Mouse (Mus musculus): ENCODE measurements around the gene Fmn2. TPM values are rescaled to one million over a fixed set of nuclear protein-coding genes. Genes with fewer than 3 reads are reported as not detected.

Gene Fmn2
- polyA plus RNA-seq, 1 experiment from 2014 or later: 7.5 TPM

- no peaks in the 10 kb centered on the region for H3K36me3 ChIP-seq
- 61% methylated on average over 6 of the region's 6 CpGs for WGBS
- H3K27me3 ChIP-seq: no peaks in the 10 kb centered on the region
- no peak overlapping the region for H3K9ac ChIP-seq
- no peaks in the 10 kb centered on the region for H3K9me3 ChIP-seq
- H3K4me3 ChIP-seq: no peak overlapping the region
- H3K27ac ChIP-seq: no peak overlapping the region
- ATAC-seq (ENCODE audit: low FRiP score): no peak
- no peaks in the 10 kb centered on the region for H3K4me1 ChIP-seq (replicated peaks)
- H3K4me2 ChIP-seq: no peak overlapping the region
Observed at GRCm38 (mm10) chr1:174637564-174638085, 136.0 kb downstream of the Fmn2 start.

- WGBS: 100% methylated on average over 1 of the region's 1 CpGs
Observed at GRCm38 (mm10) chr1:174640901-174641300, 139.3 kb downstream of the Fmn2 start.

GRCm38 (mm10) chr1:174643431-174644010 lies 141.9 kb downstream of the Fmn2 start:
- Histone ChIP-seq H3K27me3 (no peaks in the 10 kb centered on the region), H3K9ac (no peak overlapping the region), H3K9me3 (no peaks in the 10 kb centered on the region), H3K4me3 (no peak overlapping the region), H3K36me3 (no peaks in the 10 kb centered on the region), H3K4me2 (no peak overlapping the region), H3K4me1 (replicated peaks) (peaks cover 5% of the 10 kb centered on the region; the same call in 1 of the 2 replicates), H3K27ac (no peak overlapping the region)
- ATAC-seq (ENCODE audit: low FRiP score): no peak
- 71% methylated on average over 5 of the region's 5 CpGs for WGBS

More at GRCm38 (mm10) chr1:174640901-174641300, 139.3 kb downstream of the Fmn2 start:
- Histone ChIP-seq H3K9ac (no peak overlapping the region), H3K27me3 (no peaks in the 10 kb centered on the region), H3K9me3 (no peaks in the 10 kb centered on the region), H3K27ac (no peak overlapping the region), H3K36me3 (no peaks in the 10 kb centered on the region), H3K4me1 (replicated peaks) (peaks cover 5% of the 10 kb centered on the region; the same call in 1 of the 2 replicates), H3K4me3 (no peak overlapping the region), H3K4me2 (no peak overlapping the region)
- no peak for ATAC-seq (ENCODE audit: low FRiP score)

GRCm38 (mm10) chr1:174649421-174649826 lies 147.8 kb downstream of the Fmn2 start:
- 0 out of 2 replicates have a peak overlapping the region, but pooled peaks have one; percentile 18 for H3K27ac ChIP-seq
- no peak; the same call in 1 of the 2 replicates for ATAC-seq (ENCODE audit: low FRiP score)
- H3K4me3 ChIP-seq: no peak overlapping the region
- no peak overlapping the region for H3K9ac ChIP-seq
- WGBS: 33% methylated on average over 11 of the region's 11 CpGs
- H3K4me1 ChIP-seq (replicated peaks): 0 out of 2 replicates have a peak, but pooled peaks cover 7% of the 10 kb centered on the region
- H3K36me3 ChIP-seq: no peaks in the 10 kb centered on the region
- H3K9me3 ChIP-seq: no peaks in the 10 kb centered on the region
- H3K27me3 ChIP-seq: no peaks in the 10 kb centered on the region
- H3K4me2 ChIP-seq: no peak overlapping the region

- Histone ChIP-seq H3K9ac (no peak overlapping the region), H3K36me3 (no peaks in the 10 kb centered on the region), H3K4me1 (replicated peaks) (peaks cover 2% of the 10 kb centered on the region; the same call in 1 of the 2 replicates), H3K4me3 (no peak overlapping the region), H3K27me3 (no peaks in the 10 kb centered on the region), H3K27ac (no peak overlapping the region), H3K9me3 (no peaks in the 10 kb centered on the region), H3K4me2 (no peak overlapping the region)
- 66% methylated on average over 5 of the region's 5 CpGs for WGBS
- ATAC-seq (ENCODE audit: low FRiP score): no peak
Observed at GRCm38 (mm10) chr1:174654565-174654964, 152.9 kb downstream of the Fmn2 start.

GRCm38 (mm10) chr1:174655354-174655753 lies 153.7 kb downstream of the Fmn2 start:
- Histone ChIP-seq H3K4me3 (no peak overlapping the region), H3K36me3 (no peaks in the 10 kb centered on the region), H3K9ac (no peak overlapping the region), H3K27ac (no peak overlapping the region), H3K9me3 (no peaks in the 10 kb centered on the region), H3K27me3 (no peaks in the 10 kb centered on the region), H3K4me2 (no peak overlapping the region), H3K4me1 (replicated peaks) (no peaks in the 10 kb centered on the region; the same call in 1 of the 2 replicates)
- 60% methylated on average over 9 of the region's 9 CpGs for WGBS
- ATAC-seq (ENCODE audit: low FRiP score): no peak

GRCm38 (mm10) chr1:174656554-174656953 lies 154.9 kb downstream of the Fmn2 start:
- H3K9ac ChIP-seq: no peak overlapping the region
- H3K27ac ChIP-seq: no peak overlapping the region
- no peak overlapping the region for H3K4me2 ChIP-seq
- 96% methylated on average over 4 of the region's 4 CpGs for WGBS
- no peaks in the 10 kb centered on the region for H3K27me3 ChIP-seq
- H3K9me3 ChIP-seq: no peaks in the 10 kb centered on the region
- no peak overlapping the region for H3K4me3 ChIP-seq
- H3K36me3 ChIP-seq: no peaks in the 10 kb centered on the region
- no peak for ATAC-seq (ENCODE audit: low FRiP score)
- no peaks in the 10 kb centered on the region; the same call in 1 of the 2 replicates for H3K4me1 ChIP-seq (replicated peaks)

GRCm38 (mm10) chr1:174659459-174660223 lies 158.0 kb downstream of the Fmn2 start:
- no peak overlapping the region for H3K4me3 ChIP-seq
- ATAC-seq (ENCODE audit: low FRiP score): no peak
- H3K4me2 ChIP-seq: no peak overlapping the region
- H3K27ac ChIP-seq: no peak overlapping the region
- no peaks in the 10 kb centered on the region; the same call in 1 of the 2 replicates for H3K4me1 ChIP-seq (replicated peaks)
- no peaks in the 10 kb centered on the region for H3K36me3 ChIP-seq
- H3K27me3 ChIP-seq: no peaks in the 10 kb centered on the region
- H3K9me3 ChIP-seq: no peaks in the 10 kb centered on the region
- WGBS: 90% methylated on average over 12 of the region's 12 CpGs
- H3K9ac ChIP-seq: no peak overlapping the region

GRCm38 (mm10) chr1:174665116-174665515 lies 163.5 kb downstream of the Fmn2 start:
- no peak overlapping the region for H3K9ac ChIP-seq
- 0 out of 2 replicates have a peak, but pooled peaks cover 4% of the 10 kb centered on the region for H3K36me3 ChIP-seq
- no peak overlapping the region for H3K27ac ChIP-seq
- no peaks in the 10 kb centered on the region for H3K27me3 ChIP-seq
- no peak overlapping the region for H3K4me2 ChIP-seq
- H3K9me3 ChIP-seq: no peaks in the 10 kb centered on the region
- no peak overlapping the region for H3K4me3 ChIP-seq
- H3K4me1 ChIP-seq (replicated peaks): peaks cover 3% of the 10 kb centered on the region; the same call in 1 of the 2 replicates
- no peak for ATAC-seq (ENCODE audit: low FRiP score)

- Histone ChIP-seq H3K4me3 (no peak overlapping the region), H3K27ac (no peak overlapping the region), H3K9me3 (no peaks in the 10 kb centered on the region), H3K27me3 (no peaks in the 10 kb centered on the region), H3K36me3 (0 out of 2 replicates have a peak, but pooled peaks cover 4% of the 10 kb centered on the region), H3K9ac (no peak overlapping the region), H3K4me1 (replicated peaks) (peaks cover 3% of the 10 kb centered on the region; the same call in 1 of the 2 replicates), H3K4me2 (no peak overlapping the region)
- 24% methylated on average over 1 of the region's 1 CpGs for WGBS
- ATAC-seq (ENCODE audit: low FRiP score): no peak
Observed at GRCm38 (mm10) chr1:174669132-174669531, 167.5 kb downstream of the Fmn2 start.

GRCm38 (mm10) chr1:174670846-174671245 lies 169.2 kb downstream of the Fmn2 start:
- H3K9me3 ChIP-seq: no peaks in the 10 kb centered on the region
- no peak overlapping the region for H3K9ac ChIP-seq
- no peak overlapping the region for H3K4me2 ChIP-seq
- no peaks in the 10 kb centered on the region for H3K27me3 ChIP-seq
- H3K4me3 ChIP-seq: no peak overlapping the region
- 0 out of 2 replicates have a peak, but pooled peaks cover 4% of the 10 kb centered on the region for H3K36me3 ChIP-seq
- peaks cover 3% of the 10 kb centered on the region; the same call in 1 of the 2 replicates for H3K4me1 ChIP-seq (replicated peaks)
- ATAC-seq (ENCODE audit: low FRiP score): no peak
- no peak overlapping the region for H3K27ac ChIP-seq
- WGBS: 93% methylated on average over 8 of the region's 8 CpGs

- WGBS: 62% methylated on average over 8 of the region's 8 CpGs
- Histone ChIP-seq H3K27ac (no peak overlapping the region), H3K4me2 (no peak overlapping the region), H3K4me1 (replicated peaks) (peaks cover 6% of the 10 kb centered on the region; the same call in 1 of the 2 replicates), H3K9me3 (no peaks in the 10 kb centered on the region), H3K36me3 (0 out of 2 replicates have a peak, but pooled peaks cover 3% of the 10 kb centered on the region), H3K27me3 (no peaks in the 10 kb centered on the region), H3K9ac (no peak overlapping the region), H3K4me3 (no peak overlapping the region)
- no peak for ATAC-seq (ENCODE audit: low FRiP score)
Observed at GRCm38 (mm10) chr1:174674586-174674985, 173.0 kb downstream of the Fmn2 start.
